Mouse (Mus musculus) CH12.LX (cell line): ENCODE data around the gene Ccdc88c. TPM values are rescaled to one million over a fixed set of nuclear protein-coding genes. Genes with fewer than 3 reads are reported as not detected.

Source experiments
- DNase-seq: peaks from one replicate; pipeline ENCODE4 v3.0.0-alpha.2; 2013; ENCODE audit errors: extremely low read depth
- H3K27ac ChIP-seq: 2 replicates; pipeline ENCODE4 v1.5.1; 2012; ENCODE audit warnings: low read depth, mild to moderate bottlenecking, control low read depth, moderate library complexity; ENCODE audit not compliant: insufficient read depth
- H3K27me3 ChIP-seq: replicated peaks from 2 replicates; pipeline ENCODE3; 2012; ENCODE audit warnings: inconsistent platforms
- H3K36me3 ChIP-seq, 2 experiments: replicated peaks in 1 of 2; 2 replicates each; pipeline versions ENCODE3 to v1.6.1; 2012; ENCODE audit warnings: inconsistent platforms in 1 of 2, low read length in 1 of 2, mild to moderate bottlenecking in 1 of 2, mixed read lengths in 1 of 2, moderate library complexity in 1 of 2; ENCODE audit not compliant: control insufficient read depth in 1 of 2, insufficient read depth in 1 of 2
- H3K4me1 ChIP-seq, 2 experiments: 2 replicates each; pipeline ENCODE4 v1.6.1; 2012; ENCODE audit warnings: inconsistent platforms in 1 of 2, moderate library complexity in 1 of 2; ENCODE audit not compliant: insufficient read depth in 2 of 2, control insufficient read depth in 1 of 2
- H3K4me2 ChIP-seq: 2 replicates; pipeline ENCODE4 v1.6.1; 2012; ENCODE audit warnings: low read depth, mild to moderate bottlenecking, control low read depth; ENCODE audit not compliant: poor library complexity, insufficient read depth, severe bottlenecking
- H3K4me3 ChIP-seq, 3 experiments: fragments of 150-350 bp in 1 of 3; sonication (generic) in 1 of 3; replicated peaks in 1 of 3; 2 replicates each; pipeline versions ENCODE3 to v1.5.1; 2011 to 2012; ENCODE audit warnings: low read depth in 2 of 3, low read length in 2 of 3, mild to moderate bottlenecking in 2 of 3, moderate library complexity in 2 of 3, control low read depth in 1 of 3, improper control_type of control experiment in 1 of 3, inconsistent platforms in 1 of 3, mixed read lengths in 1 of 3; ENCODE audit not compliant: poor library complexity in 1 of 3
- H3K79me2 ChIP-seq: replicated peaks from 2 replicates; pipeline ENCODE4 v1.6.1; 2012; ENCODE audit warnings: mild to moderate bottlenecking, moderate library complexity; ENCODE audit not compliant: control insufficient read depth, poor library complexity, insufficient read depth, severe bottlenecking; ENCODE audit errors: extremely low read depth
- H3K9ac ChIP-seq: 2 replicates; pipeline ENCODE4 v1.6.1; 2012; ENCODE audit warnings: low read depth, mild to moderate bottlenecking, control low read depth, moderate library complexity; ENCODE audit not compliant: insufficient read depth
- H3K9me3 ChIP-seq: replicated peaks from 2 replicates; pipeline ENCODE3; 2012; ENCODE audit warnings: low read length, inconsistent platforms, mixed read lengths
- BHLHE40 ChIP-seq: IDR thresholded peaks from 2 replicates; pipeline ENCODE4 v1.6.1; 2011; ENCODE audit warnings: mild to moderate bottlenecking, low read depth, low read length, improper control_type of control experiment
- E2F4 ChIP-seq: IDR thresholded peaks from 2 replicates; pipeline ENCODE4 v1.6.1; 2011; ENCODE audit warnings: low read depth, low read length, improper control_type of control experiment; ENCODE audit not compliant: insufficient replicate concordance
- ELF1 ChIP-seq: IDR thresholded peaks from 2 replicates; pipeline ENCODE4 v1.6.1; 2014; ENCODE audit warnings: low read depth, mild to moderate bottlenecking, inconsistent platforms, low read length, improper control_type of control experiment
- EP300 ChIP-seq: IDR thresholded peaks from 2 replicates; pipeline ENCODE4 v1.6.1; 2011; ENCODE audit warnings: low read length, improper control_type of control experiment
- ETS1 ChIP-seq: conservative IDR thresholded peaks from 2 replicates; pipeline ENCODE4 v1.6.1; 2012; ENCODE audit warnings: low read depth, mild to moderate bottlenecking, inconsistent platforms, low read length, improper control_type of control experiment, moderate library complexity
- HCFC1 ChIP-seq: IDR thresholded peaks from 2 replicates; pipeline ENCODE4 v1.6.1; 2012; ENCODE audit warnings: low read depth, mild to moderate bottlenecking, inconsistent platforms, low read length, improper control_type of control experiment
- JUN ChIP-seq: IDR thresholded peaks from 2 replicates; pipeline ENCODE4 v1.6.1; 2011; ENCODE audit warnings: low read depth, mild to moderate bottlenecking, low read length, improper control_type of control experiment, moderate library complexity; ENCODE audit not compliant: insufficient read depth
- JUND ChIP-seq: conservative IDR thresholded peaks from 2 replicates; pipeline ENCODE4 v1.6.1; 2011; ENCODE audit warnings: low read depth, low read length, improper control_type of control experiment
- KAT2A ChIP-seq: IDR thresholded peaks from 2 replicates; pipeline ENCODE4 v1.6.1; 2012; ENCODE audit warnings: low read length, improper control_type of control experiment, inconsistent platforms; ENCODE audit not compliant: insufficient replicate concordance
- MAZ ChIP-seq: IDR thresholded peaks from 2 replicates; pipeline ENCODE4 v1.6.1; 2012; ENCODE audit warnings: low read depth, mild to moderate bottlenecking, inconsistent platforms, low read length, improper control_type of control experiment, moderate library complexity
- MXI1 ChIP-seq: IDR thresholded peaks from 2 replicates; pipeline ENCODE4 v1.6.1; 2011; ENCODE audit warnings: mild to moderate bottlenecking, low read depth, low read length, improper control_type of control experiment
- MYC ChIP-seq: IDR thresholded peaks from 2 replicates; pipeline ENCODE4 v1.6.1; 2011; ENCODE audit warnings: low read depth, mild to moderate bottlenecking, improper control_type of control experiment, low read length
- NELFE ChIP-seq: IDR thresholded peaks from 2 replicates; pipeline ENCODE4 v1.6.1; 2011; ENCODE audit warnings: low read depth, low read length, improper control_type of control experiment
- NRF1 ChIP-seq: IDR thresholded peaks from 2 replicates; pipeline ENCODE4 v1.6.1; 2014; ENCODE audit warnings: low read depth, mild to moderate bottlenecking, inconsistent platforms, low read length, improper control_type of control experiment, moderate library complexity
- POLR2AphosphoS2 ChIP-seq: IDR thresholded peaks from 2 replicates; pipeline ENCODE4 v1.6.1; 2011; ENCODE audit warnings: low read depth, low read length, improper control_type of control experiment
- RAD21 ChIP-seq: IDR thresholded peaks from 2 replicates; pipeline ENCODE4 v1.6.1; 2011; ENCODE audit warnings: low read depth, mild to moderate bottlenecking, low read length, improper control_type of control experiment, moderate library complexity
- SIN3A ChIP-seq: IDR thresholded peaks from 2 replicates; pipeline ENCODE4 v1.6.1; 2012; ENCODE audit warnings: low read length, improper control_type of control experiment, inconsistent platforms
- SMC3 ChIP-seq: IDR thresholded peaks from 2 replicates; pipeline ENCODE4 v1.6.1; 2011; ENCODE audit warnings: low read depth, low read length, improper control_type of control experiment
- UBTF ChIP-seq: IDR thresholded peaks from 2 replicates; pipeline ENCODE4 v1.6.1; 2012; ENCODE audit warnings: low read depth, mild to moderate bottlenecking, inconsistent platforms, low read length, improper control_type of control experiment, moderate library complexity
- USF2 ChIP-seq: conservative IDR thresholded peaks from 2 replicates; pipeline ENCODE4 v1.6.1; 2011; ENCODE audit warnings: low read depth, low read length, improper control_type of control experiment
- ZC3H11A ChIP-seq: IDR thresholded peaks from 2 replicates; pipeline ENCODE4 v1.6.1; 2012; ENCODE audit warnings: low read depth, mild to moderate bottlenecking, inconsistent platforms, low read length, improper control_type of control experiment
- ZKSCAN1 ChIP-seq: IDR thresholded peaks from 2 replicates; pipeline ENCODE4 v1.6.1; 2012; ENCODE audit warnings: low read depth, inconsistent platforms, low read length, improper control_type of control experiment, borderline replicate concordance
- ZMIZ1 ChIP-seq: IDR thresholded peaks from 2 replicates; pipeline ENCODE4 v1.6.1; 2012; ENCODE audit warnings: low read depth, mild to moderate bottlenecking, inconsistent platforms, low read length, improper control_type of control experiment
- ZNF384 ChIP-seq: IDR thresholded peaks from 2 replicates; pipeline ENCODE4 v1.6.1; 2012; ENCODE audit warnings: low read depth, low read length, improper control_type of control experiment, inconsistent platforms
- dilution Hi-C: fragments of 300-500 bp; cut with MboI; formaldehyde crosslinking; loops from 2 replicates; pipeline ENCODE4 v1.14.3; 2020; ENCODE audit warnings: low sequenced_read_pairs; ENCODE audit not compliant: extremely low pct_unique_long_range_greater_than_20kb, extremely low pct_ligation_motif_present
- in situ Hi-C: fragments of 300-500 bp; cut with MboI; formaldehyde crosslinking; loops from 3 replicates; pipeline ENCODE4 v1.14.3; 2019; ENCODE audit warnings: low sequenced_read_pairs, low pct_ligation_motif_present, low pct_unique_long_range_greater_than_20kb, mixed read lengths
- polyA plus RNA-seq: library from polyadenylated mRNA; unstranded; fragments of >175 nt; gene quantifications from 2 replicates; pipeline ENCODE4 v1.2.1, GENCODE M21; 2012; ENCODE audit warnings: low read depth; ENCODE audit not compliant: insufficient read length
- total RNA-seq, 2 experiments: library from RNA; depleted of rRNA; stranded (reverse); fragments of 300-350 nt in 1 of 2; fragments of >200 nt in 1 of 2; gene quantifications; 2 replicates each; pipeline ENCODE4 v1.2.3; 2012 to 2014

Gene Ccdc88c
- total and polyA plus RNA-seq, 3 experiments = 20.3 to 32.7 (median 24.9) TPM

GRCm38 (mm10) chr12:101022353-101022752, 6.5 kb downstream of the Ccdc88c start:
- H3K27me3 ChIP-seq = no peaks in the 10 kb centered on the region
- in situ Hi-C loops = no loop called here
- dilution Hi-C loops = no loop called here
- TF ChIP-seq ZNF384 = no peak
- no peak for TF ChIP-seq ZKSCAN1
- no peak for TF ChIP-seq KAT2A
- no peak for TF ChIP-seq ELF1
- no peak for TF ChIP-seq E2F4
- no peak for TF ChIP-seq MYC
- no peak for TF ChIP-seq RAD21
- TF ChIP-seq EP300 = no peak
- no peak for TF ChIP-seq HCFC1
- H3K36me3 ChIP-seq = peaks cover 42 to 73% of the 10 kb centered on the region in 2 experiments
- H3K4me1 ChIP-seq = peaks cover 10 to 82% of the 10 kb centered on the region in 2 experiments
- H3K9ac ChIP-seq = no peak overlapping the region
- H3K4me2 ChIP-seq = no peak overlapping the region
- peaks cover 65% of the 10 kb centered on the region for H3K79me2 ChIP-seq
- no peaks in the 10 kb centered on the region for H3K9me3 ChIP-seq
- no peak for DNase-seq
- H3K27ac ChIP-seq = no peak overlapping the region
- no peak overlapping the region for H3K4me3 ChIP-seq

GRCm38 (mm10) chr12:101021484-101022226, 7.2 kb downstream of the Ccdc88c start:
- DNase-seq = no peak
- Histone ChIP-seq H3K9ac (no peak overlapping the region), H3K79me2 (peaks cover 65% of the 10 kb centered on the region), H3K36me3 (peaks cover 42 to 75% of the 10 kb centered on the region in 2 experiments), H3K4me1 (peaks cover 17 to 84% of the 10 kb centered on the region in 2 experiments), H3K27me3 (no peaks in the 10 kb centered on the region), H3K4me2 (no peak overlapping the region), H3K9me3 (no peaks in the 10 kb centered on the region), H3K27ac (no peak overlapping the region), H3K4me3 (no peak overlapping the region)
- no peak for TF ChIP-seq ZNF384
- no peak for TF ChIP-seq JUN
- no peak for TF ChIP-seq SIN3A
- TF ChIP-seq NRF1 = no peak
- no peak for TF ChIP-seq POLR2AphosphoS2
- TF ChIP-seq ZC3H11A = no peak
- no peak for TF ChIP-seq RAD21
- no peak for TF ChIP-seq ETS1
- no peak for TF ChIP-seq MAZ
- TF ChIP-seq EP300 = no peak
- TF ChIP-seq MXI1 = no peak
- no peak for TF ChIP-seq JUND
- no peak for TF ChIP-seq USF2
- no peak for TF ChIP-seq BHLHE40
- no peak for TF ChIP-seq NELFE
- TF ChIP-seq SMC3 = no peak
- TF ChIP-seq ZMIZ1 = no peak
- TF ChIP-seq E2F4 = no peak
- TF ChIP-seq UBTF = no peak
- dilution Hi-C loops (no loop called here), in situ Hi-C loops (no loop called here)
